Mouse (Mus musculus): Measurements from ENCODE around the gene Lrrc41.

The Lrrc41 gene

GRCm38 (mm10) chr4:116143891-116144717 is 69.0 kb downstream of the Lrrc41 start:
- DNase-seq (ENCODE audit: extremely low read depth, low read depth, low spot score), result no peak
